Mouse (Mus musculus) v-Abl transformed pro-B cells (cell line): ENCODE measurements around the gene Sigirr.

Experiments used
- in situ Hi-C, 2 experiments: fragments of 400-800 bp; cut with MboI; formaldehyde crosslinking; loops; one replicate each; pipeline ENCODE4 v1.15.1; 2025; ENCODE audit not compliant: unreplicated experiment in 2 of 2

The Sigirr gene

GRCm38 (mm10) chr7:141099911-141100691 lies at the start of gene Sigirr:
Sigirr (minus strand) TSS chr7:141100572.
- in situ Hi-C loops = loop anchor here (5.0 to 10.0 kb wide), 2 partner anchors 72 to 265 kb away; partner anchors contain the start of gene Rnh1 (in 1 of the 2)

- in situ Hi-C loops = no loop called here
Measured at GRCm38 (mm10) chr7:141148639-141149038, 48.3 kb upstream of the Sigirr start.

GRCm38 (mm10) chr7:141147044-141147443 lies 46.7 kb upstream of the Sigirr start:
- in situ Hi-C loops = no loop called here

GRCm38 (mm10) chr7:141146043-141146595 lies 45.7 kb upstream of the Sigirr start:
- in situ Hi-C loops = no loop called here

- in situ Hi-C loops = no loop called here
Measured at GRCm38 (mm10) chr7:141145403-141145802, 45.0 kb upstream of the Sigirr start.

- in situ Hi-C loops = no loop called here
Measured at GRCm38 (mm10) chr7:141144650-141145049, 44.3 kb upstream of the Sigirr start.

- in situ Hi-C loops = no loop called here
Measured at GRCm38 (mm10) chr7:141143861-141144260, 43.5 kb upstream of the Sigirr start.

GRCm38 (mm10) chr7:141143112-141143511 lies 42.7 kb upstream of the Sigirr start:
- in situ Hi-C loops = no loop called here

- in situ Hi-C loops = no loop called here
Measured at GRCm38 (mm10) chr7:141141326-141141725, 41.0 kb upstream of the Sigirr start.

GRCm38 (mm10) chr7:141131904-141132755 lies 31.8 kb upstream of the Sigirr start:
- in situ Hi-C loops = loop anchor here in 1 of 2 experiments (5.0 kb wide), 1 partner anchor 35 kb away; no protein-coding TSS in a partner anchor

GRCm38 (mm10) chr7:141131024-141131820 lies 30.9 kb upstream of the Sigirr start:
- in situ Hi-C loops = loop anchor here in 1 of 2 experiments (5.0 kb wide), 1 partner anchor 36 kb away; no protein-coding TSS in a partner anchor

GRCm38 (mm10) chr7:141123517-141123856 lies 23.1 kb upstream of the Sigirr start:
- in situ Hi-C loops = no loop called here

GRCm38 (mm10) chr7:141122689-141123516 lies 22.5 kb upstream of the Sigirr start:
- in situ Hi-C loops = no loop called here

GRCm38 (mm10) chr7:141122245-141122644 lies 21.9 kb upstream of the Sigirr start, which contains the start of gene Ptdss2:
Ptdss2 (plus strand) TSS chr7:141122382.
- in situ Hi-C loops = no loop called here

GRCm38 (mm10) chr7:141121051-141121531 lies 20.7 kb upstream of the Sigirr start:
- in situ Hi-C loops = no loop called here

- in situ Hi-C loops = no loop called here
Measured at GRCm38 (mm10) chr7:141120605-141121004, 20.2 kb upstream of the Sigirr start.

GRCm38 (mm10) chr7:141119487-141119886 lies 19.1 kb upstream of the Sigirr start:
- in situ Hi-C loops = no loop called here

GRCm38 (mm10) chr7:141117636-141118035 lies 17.3 kb upstream of the Sigirr start, which contains the start of gene Ano9:
Ano9 (minus strand) TSS chr7:141117806.
- in situ Hi-C loops = no loop called here

GRCm38 (mm10) chr7:141115874-141116273 lies 15.5 kb upstream of the Sigirr start:
- in situ Hi-C loops = no loop called here
